Mouse (Mus musculus) layer of hippocampus, adult 18-20 months (tissue): ENCODE data around the gene Ctbp1. TPM values are rescaled to one million over a fixed set of nuclear protein-coding genes. Genes with fewer than 3 reads are reported as not detected.

Experiments used
- DNase-seq, 2 experiments: peaks; one replicate each; pipeline ENCODE4 v3.0.0; 2022; ENCODE audit warnings: low spot score in 2 of 2
- total RNA-seq, 2 experiments: library from RNA; stranded (reverse); gene quantifications; 2 replicates each; pipeline ENCODE4 v1.2.3; 2021

Ctbp1 gene
- total RNA-seq, 2 experiments from 2014 or later, result 288 to 309 TPM

DNA sequence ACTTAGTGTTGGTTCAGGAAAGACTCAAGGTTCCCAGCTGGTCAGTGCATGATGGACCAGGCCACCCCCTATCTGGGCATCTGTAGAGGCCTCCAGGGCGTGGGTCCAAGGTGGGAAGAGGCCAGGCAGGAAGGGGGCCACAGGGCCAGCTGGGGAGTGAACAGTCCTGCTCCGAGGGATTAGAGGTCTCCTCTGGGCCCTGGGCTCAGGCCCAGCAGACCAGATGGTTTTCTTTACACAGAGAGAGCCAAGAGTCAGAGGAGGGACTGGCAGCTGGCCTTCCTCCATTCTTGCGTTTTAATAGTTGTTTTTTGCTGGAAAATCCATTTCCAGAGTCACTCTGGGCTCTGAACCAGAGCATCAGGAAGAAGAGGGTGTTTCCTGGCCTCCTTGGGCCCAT, 29.1 kb downstream of the Ctbp1 start:
- peak; percentile 31 to 63 for DNase-seq

DNA sequence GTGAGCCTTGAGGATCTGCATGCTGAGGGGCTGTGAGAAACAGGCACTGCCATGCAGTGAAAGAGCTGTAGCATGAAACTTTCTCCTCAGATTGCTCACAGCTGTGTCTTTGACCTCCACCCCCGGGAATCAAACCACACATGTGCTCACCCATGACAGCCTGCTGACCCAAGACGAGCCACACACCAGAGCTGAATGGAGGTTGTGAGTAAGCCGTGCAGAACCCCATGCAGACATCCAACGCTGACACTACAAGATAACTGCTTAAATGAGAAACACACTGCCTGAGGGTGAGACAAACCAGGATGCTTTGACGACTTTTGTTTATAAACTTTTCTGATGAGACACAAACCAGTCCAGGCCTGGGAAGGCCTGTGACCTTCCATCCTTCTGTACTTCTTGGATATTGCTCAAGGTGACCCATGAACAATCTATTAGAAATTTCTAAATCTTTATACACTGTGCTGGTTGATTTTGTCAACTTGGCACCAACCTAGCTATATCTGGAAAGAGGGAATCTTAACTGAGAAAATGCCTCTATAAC, 30.3 kb downstream of the Ctbp1 start:
- no peak for DNase-seq

DNA sequence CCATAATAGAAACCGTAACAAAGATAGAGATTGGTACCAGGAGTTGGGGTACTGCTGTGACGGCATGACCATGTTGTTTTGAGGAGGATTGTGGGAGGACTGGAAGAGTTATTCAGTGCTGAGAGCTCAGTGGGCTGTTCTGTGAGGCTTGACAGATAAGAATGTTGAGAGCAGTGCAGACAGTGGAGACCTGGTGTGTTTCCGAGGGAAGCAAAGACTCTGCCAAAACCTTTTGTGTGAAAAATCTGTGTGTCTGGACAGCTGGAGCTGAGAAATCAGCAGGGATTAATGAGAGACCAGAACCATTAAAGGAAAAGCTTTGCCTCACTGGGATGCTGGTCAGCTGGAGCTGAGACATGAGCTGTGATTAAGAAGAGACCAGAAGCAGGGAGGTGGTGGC, 34.9 kb downstream of the Ctbp1 start:
- DNase-seq, result no peak

- no peak for DNase-seq
Observed at GRCm38 (mm10) chr5:33239111-33239714, 35.6 kb downstream of the Ctbp1 start.

DNA sequence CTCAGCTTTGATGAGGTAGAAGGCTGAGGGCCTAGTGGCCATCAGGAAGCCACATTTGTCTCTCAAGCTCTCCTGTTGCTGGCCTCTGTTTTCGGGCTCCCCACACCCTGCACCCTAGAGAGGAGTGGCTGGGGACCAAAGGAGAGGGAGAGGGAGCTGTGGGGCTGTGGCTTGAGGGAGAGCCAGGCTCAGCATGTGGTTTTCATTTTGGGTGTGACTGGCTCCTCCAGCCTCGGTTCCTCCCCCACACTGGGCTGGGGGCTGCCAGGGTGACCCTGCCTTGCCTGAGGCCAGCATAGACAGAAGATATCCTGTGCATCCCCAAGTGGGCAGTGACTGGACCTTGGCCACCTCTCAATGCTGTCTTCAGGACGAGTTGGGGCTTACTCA, 36.5 kb downstream of the Ctbp1 start:
- no peak for DNase-seq

- DNase-seq, result no peak
Observed at GRCm38 (mm10) chr5:33237600-33238255, 37.1 kb downstream of the Ctbp1 start.

GRCm38 (mm10) chr5:33234391-33235031, 40.3 kb downstream of the Ctbp1 start:
- DNase-seq, result no peak

GRCm38 (mm10) chr5:33232791-33233190, 42.0 kb downstream of the Ctbp1 start:
- no peak for DNase-seq

DNA sequence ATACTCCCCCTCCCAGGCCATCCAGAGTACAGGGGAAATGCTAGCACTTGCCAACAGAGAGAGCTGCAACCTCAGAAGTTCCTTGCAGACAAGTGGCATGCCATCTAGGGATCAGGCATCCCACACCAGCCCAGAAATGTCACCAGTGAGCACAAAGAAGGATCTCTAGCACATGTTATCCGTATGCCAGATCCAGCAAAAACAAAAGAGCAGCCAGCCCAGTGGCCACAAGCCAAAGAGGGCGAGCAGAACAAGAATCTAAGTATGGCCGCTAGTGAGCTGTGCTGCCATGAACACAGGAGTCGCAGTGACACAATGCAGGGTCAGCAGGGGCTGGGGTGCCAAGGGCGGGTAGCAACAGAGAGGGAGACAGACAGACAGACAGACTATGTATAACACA, 44.5 kb downstream of the Ctbp1 start:
- DNase-seq, result no peak

- DNase-seq, result peak; percentile 25 to 54
Observed at GRCm38 (mm10) chr5:33228428-33228827, 46.4 kb downstream of the Ctbp1 start.

DNA sequence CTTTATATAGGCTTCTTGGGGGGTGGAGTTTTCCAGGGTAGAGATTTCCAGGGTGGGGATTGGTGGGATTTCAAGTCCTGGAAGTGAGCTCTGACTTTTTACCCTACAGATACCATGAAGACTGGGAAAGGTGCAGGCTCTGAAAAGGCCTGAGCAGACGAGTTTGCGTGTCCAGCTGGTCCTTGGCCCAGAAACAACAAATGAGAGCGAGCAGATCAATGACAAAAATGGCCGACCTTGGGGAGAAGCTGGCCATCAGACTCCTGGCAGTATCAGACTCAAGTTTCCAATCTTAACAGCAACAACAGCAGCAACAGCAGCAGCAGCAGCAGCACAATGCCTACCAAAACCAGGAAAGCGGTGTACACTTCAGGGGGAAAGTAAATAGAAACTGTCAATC, 49.1 kb downstream of the Ctbp1 start:
- DNase-seq, result no peak

GRCm38 (mm10) chr5:33224491-33224890, 50.3 kb downstream of the Ctbp1 start:
- DNase-seq, result no peak

- DNase-seq, result no peak
Observed at GRCm38 (mm10) chr5:33222841-33223744, 51.7 kb downstream of the Ctbp1 start.

DNA sequence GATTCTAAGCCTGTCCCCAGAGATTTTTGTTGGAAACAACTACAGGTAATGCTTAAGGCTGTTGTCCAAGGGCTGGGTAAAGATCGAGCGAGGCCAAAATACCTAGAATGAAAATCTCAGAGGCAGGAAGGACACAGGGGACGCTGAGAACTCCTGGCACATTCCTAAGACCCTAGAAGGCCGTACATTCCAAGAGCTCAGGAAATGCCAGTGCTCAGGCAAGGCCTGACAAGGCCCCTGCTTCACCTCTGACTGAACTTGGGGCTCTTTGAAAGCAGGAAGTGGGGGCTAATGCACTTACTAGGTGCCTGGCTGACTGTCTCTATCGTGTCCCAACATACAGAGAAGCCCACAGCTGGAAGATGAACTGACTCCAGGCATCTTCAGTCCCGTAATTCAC, 52.4 kb downstream of the Ctbp1 start:
- no peak for DNase-seq

DNA sequence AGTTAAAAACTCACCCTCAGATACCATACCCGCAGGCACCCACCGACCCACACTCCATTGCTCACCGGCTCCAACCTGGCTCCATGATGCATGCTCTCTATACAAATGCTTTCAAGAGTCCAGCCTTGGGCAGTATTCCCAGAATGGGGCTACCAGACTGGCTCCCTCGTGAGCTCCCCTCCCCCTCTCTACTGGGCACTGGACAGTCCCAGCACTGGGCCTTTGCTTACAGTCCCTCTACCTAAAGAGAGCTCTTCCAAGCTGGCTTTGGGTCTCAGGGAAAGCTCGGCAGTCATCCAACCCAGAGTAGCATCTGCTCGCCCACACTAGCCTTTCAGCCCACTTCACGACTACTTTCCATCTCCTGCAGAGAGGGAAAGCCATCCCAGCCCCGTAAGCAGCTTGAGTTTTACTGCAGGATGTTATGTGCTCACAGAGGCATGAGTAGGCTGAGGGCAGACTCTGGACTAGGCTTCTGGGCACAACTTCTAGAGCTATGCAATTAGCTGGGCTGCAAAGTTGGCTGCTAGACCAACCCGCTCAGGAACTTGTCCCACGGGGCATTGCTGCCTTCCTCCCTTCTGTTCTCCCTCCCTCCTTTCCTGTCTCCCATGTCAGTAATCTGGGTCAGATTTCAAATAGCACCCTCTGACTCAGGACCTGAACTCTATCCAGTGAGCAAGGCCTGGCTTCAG, 54.3 kb downstream of the Ctbp1 start:
- DNase-seq, result no peak

- no peak for DNase-seq
Observed at GRCm38 (mm10) chr5:33219831-33220230, 55.0 kb downstream of the Ctbp1 start.

GRCm38 (mm10) chr5:33218746-33219449, 55.9 kb downstream of the Ctbp1 start:
- DNase-seq, result no peak

- no peak for DNase-seq
Observed at GRCm38 (mm10) chr5:33218081-33218480, 56.7 kb downstream of the Ctbp1 start, which contains the start of gene Spon2. Spon2 (minus strand) TSS chr5:33218455.

DNA sequence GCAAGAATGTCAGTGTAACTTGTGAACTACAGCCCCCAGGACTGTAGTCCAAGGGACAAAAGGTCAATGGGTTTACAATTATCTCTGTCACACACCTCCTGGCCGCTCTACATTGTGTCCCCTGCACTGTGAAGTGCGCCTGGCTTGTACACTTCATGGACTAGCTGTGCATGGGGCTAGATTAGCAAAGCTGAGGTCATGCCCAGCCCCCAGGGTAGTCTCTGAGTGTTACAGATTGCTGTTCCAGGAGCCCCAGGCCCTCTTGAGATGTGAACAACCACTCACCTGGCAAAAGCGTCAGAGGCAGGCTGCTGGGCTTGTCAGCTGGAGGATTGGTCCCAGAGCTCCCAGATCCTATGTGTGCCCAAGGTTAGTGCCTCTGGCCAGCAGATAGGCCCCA, 57.1 kb downstream of the Ctbp1 start:
- DNase-seq, result no peak

DNA sequence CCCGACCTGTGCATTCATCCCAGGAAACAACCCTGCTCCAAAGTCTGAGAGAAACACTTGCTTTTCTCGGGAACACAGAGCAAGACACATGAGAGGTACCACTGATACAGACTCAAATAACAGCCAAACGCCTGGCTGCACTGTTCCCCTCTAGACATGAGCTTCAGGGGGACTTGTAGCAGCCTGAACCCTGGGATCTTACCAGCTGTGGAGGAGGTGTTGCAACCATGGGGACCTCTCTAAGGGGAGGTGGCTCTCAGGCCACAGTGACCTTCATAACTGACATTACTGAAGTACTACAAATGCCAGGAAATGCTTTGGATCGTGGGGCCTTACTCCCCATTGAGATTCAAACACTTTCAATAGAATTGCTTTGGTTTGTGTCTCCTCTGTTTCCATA, 60.1 kb downstream of the Ctbp1 start:
- no peak for DNase-seq
